Mouse (Mus musculus) hindbrain, embryonic 10.5 days (tissue): ENCODE data around the gene Ap3b2. TPM values are rescaled to one million over a fixed set of nuclear protein-coding genes. Genes with fewer than 3 reads are reported as not detected.

Experiments
- DNase-seq: peaks from one replicate; pipeline ENCODE4 v3.0.0-alpha.2; 2017; ENCODE audit warnings: low spot score
- H3K27ac ChIP-seq: fragments of 300-500 bp; sonication (generic); 2 replicates; pipeline ENCODE4 v1.5.1; 2016; ENCODE audit warnings: mild to moderate bottlenecking, moderate library complexity
- H3K27me3 ChIP-seq: fragments of 300-500 bp; sonication (generic); 2 replicates; pipeline ENCODE4 v1.6.1; 2016; ENCODE audit warnings: mild to moderate bottlenecking; ENCODE audit not compliant: poor library complexity, insufficient read depth, severe bottlenecking
- H3K36me3 ChIP-seq: fragments of 300-500 bp; sonication (generic); 2 replicates; pipeline ENCODE4 v1.6.1; 2016; ENCODE audit warnings: mild to moderate bottlenecking, moderate library complexity
- H3K4me1 ChIP-seq: fragments of 300-500 bp; sonication (generic); replicated peaks from 2 replicates; pipeline ENCODE4 v1.6.1; 2016; ENCODE audit warnings: mild to moderate bottlenecking
- H3K4me3 ChIP-seq: fragments of 300-500 bp; sonication (generic); 2 replicates; pipeline ENCODE4 v1.5.1; 2016; ENCODE audit warnings: mild to moderate bottlenecking, moderate library complexity
- H3K9me3 ChIP-seq: fragments of 300-500 bp; sonication (generic); 2 replicates; pipeline ENCODE4 v1.6.1; 2016; ENCODE audit warnings: mild to moderate bottlenecking, moderate library complexity
- WGBS: fragments of 180-500 bp; shearing (Covaris S2); methylation state at CpG from one replicate; pipeline ENCODE4 v1.1.7; 2016; 5-methylcytosine and 5-hydroxymethylcytosine counted together
- microRNA counts: library from miRNA; unstranded; fragments of <30 nt; microRNA quantifications from one replicate; lab custom pipeline; 2017
- polyA plus RNA-seq: library from polyadenylated mRNA; unstranded; fragments of >200 nt; fragmentation: Nextera tagmentation; extraction: Ambion mirVana; gene quantifications from 2 replicates; pipeline ENCODE4 v1.2.1, GENCODE M21; 2016

The Ap3b2 gene
- polyA plus RNA-seq, 1 experiment from 2014 or later, result 44.7 TPM

GRCm38 (mm10) chr7:81462815-81463214, 30.9 kb downstream of the Ap3b2 start:
- no peak overlapping the region for H3K4me3 ChIP-seq
- no peak for DNase-seq
- WGBS, result 80% methylated on average over 3 of the region's 3 CpGs

GRCm38 (mm10) chr7:81455155-81455651, 38.5 kb downstream of the Ap3b2 start, which contains the start of gene Cpeb1:
TSS of gene Cpeb1 (minus strand) at chr7:81455465.
- Histone ChIP-seq H3K4me3 (peak within 1 kb of the TSS; percentile 59), H3K9me3 (no peaks in the 10 kb centered on the region), H3K36me3 (no peaks in the 10 kb centered on the region), H3K27ac (peak within 1 kb of the TSS; percentile 73), H3K27me3 (peaks cover 89% of the 10 kb centered on the region), H3K4me1 (peaks cover 27% of the 10 kb centered on the region)
- under 1% methylated on average over 28 of the region's 28 CpGs for WGBS
- peak; percentile 50 for DNase-seq

More at GRCm38 (mm10) chr7:81462815-81463214, 30.9 kb downstream of the Ap3b2 start:
- Histone ChIP-seq H3K27ac (no peak overlapping the region), H3K27me3 (peaks cover 47% of the 10 kb centered on the region), H3K9me3 (no peaks in the 10 kb centered on the region), H3K4me1 (no peaks in the 10 kb centered on the region), H3K36me3 (peaks cover 14% of the 10 kb centered on the region; the same call in 1 of the 2 replicates)

DNA sequence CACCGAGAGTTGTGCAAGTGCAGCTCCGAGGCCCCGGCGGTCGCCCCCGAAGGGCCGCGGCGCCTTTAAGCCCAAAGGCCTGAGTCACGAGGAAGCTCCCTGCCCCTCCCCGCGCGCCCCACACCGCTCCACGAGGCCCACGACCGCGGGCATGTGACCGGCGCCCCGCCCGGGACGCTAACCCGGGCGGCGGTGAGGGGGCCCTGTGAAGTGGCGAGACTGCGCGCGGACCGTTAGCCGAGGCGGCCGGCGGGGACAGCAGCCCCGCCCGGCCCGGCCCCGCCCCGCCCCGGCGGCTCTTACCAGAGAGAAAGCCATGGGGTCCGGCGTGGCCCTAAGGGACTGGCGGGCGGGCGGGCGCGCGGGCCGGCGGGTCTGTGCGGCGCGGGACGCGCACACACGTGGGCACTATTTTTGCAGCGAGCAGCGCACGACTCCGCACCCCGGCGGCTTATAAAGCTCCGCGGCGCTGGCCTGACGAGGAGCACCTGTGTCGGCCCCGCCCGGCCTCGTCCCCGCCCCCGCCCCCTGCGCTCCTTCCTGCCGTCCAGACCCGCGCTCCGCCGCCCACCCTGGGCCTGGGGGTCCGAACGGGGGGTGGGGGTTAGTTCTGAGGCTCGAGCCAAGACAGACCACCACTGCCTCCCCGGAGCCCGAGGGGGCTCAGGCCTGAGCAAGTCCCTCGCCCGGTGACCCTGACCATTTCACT, 39.2 kb downstream of the Ap3b2 start:
- Histone ChIP-seq H3K4me3 (peak overlapping the region; percentile 59), H3K36me3 (no peaks in the 10 kb centered on the region), H3K4me1 (peaks cover 27% of the 10 kb centered on the region), H3K9me3 (no peaks in the 10 kb centered on the region), H3K27ac (peak overlapping the region; percentile 73), H3K27me3 (peaks cover 89% of the 10 kb centered on the region)
- DNase-seq, result peak; percentile 40
- WGBS, result 1% methylated on average over 87 of the region's 87 CpGs

DNA sequence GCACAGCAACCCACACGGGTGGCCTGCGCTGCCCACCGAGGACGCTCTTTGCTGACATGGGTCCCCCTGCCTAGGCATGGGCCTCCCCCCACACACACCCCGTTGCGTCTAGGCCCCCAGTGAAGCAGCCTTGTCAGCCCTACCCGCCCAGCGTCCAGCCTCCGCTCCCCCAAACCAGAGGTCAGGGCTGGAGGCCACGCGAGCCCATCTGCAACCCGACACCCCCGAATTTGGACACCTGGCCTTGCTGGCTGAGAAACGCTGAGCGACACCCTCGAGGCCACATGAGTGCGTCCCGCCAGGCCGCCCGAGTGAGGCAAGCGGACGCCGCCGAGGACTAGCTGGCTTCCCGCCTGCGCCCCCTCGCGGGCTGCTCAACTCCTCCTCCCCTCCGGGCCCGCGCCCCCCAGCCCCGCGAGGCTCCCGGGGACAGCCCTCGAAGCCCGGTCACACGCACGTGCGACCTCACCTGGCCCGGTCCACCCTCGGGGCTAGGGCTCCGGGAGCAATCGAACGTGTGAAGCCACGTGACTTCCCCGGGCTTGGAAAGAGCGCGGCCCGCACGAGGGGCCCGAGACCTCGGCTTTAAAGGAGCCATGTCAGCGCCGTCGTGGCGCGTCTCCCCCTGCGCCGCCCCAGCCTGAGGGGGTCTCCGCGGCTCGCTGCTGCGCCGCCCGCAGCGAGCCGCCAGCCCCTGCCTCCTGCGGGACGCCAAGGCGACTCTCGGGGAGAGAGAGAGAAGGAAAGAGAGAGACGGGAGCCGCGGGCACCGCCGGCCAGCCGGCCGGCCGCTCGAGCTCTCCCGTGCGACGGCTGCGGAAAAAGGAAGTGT, 40.1 kb downstream of the Ap3b2 start:
- no peaks in the 10 kb centered on the region for H3K36me3 ChIP-seq
- H3K4me3 ChIP-seq, result peak overlapping the region; percentile 59
- peak; percentile 63 for DNase-seq
- peak overlapping the region; percentile 73; the same call in 1 of the 2 replicates for H3K27ac ChIP-seq
- H3K9me3 ChIP-seq, result no peaks in the 10 kb centered on the region
- peaks cover 27% of the 10 kb centered on the region for H3K4me1 ChIP-seq
- peaks cover 89% of the 10 kb centered on the region for H3K27me3 ChIP-seq
- WGBS, result 5% methylated on average over 84 of the region's 84 CpGs

DNA sequence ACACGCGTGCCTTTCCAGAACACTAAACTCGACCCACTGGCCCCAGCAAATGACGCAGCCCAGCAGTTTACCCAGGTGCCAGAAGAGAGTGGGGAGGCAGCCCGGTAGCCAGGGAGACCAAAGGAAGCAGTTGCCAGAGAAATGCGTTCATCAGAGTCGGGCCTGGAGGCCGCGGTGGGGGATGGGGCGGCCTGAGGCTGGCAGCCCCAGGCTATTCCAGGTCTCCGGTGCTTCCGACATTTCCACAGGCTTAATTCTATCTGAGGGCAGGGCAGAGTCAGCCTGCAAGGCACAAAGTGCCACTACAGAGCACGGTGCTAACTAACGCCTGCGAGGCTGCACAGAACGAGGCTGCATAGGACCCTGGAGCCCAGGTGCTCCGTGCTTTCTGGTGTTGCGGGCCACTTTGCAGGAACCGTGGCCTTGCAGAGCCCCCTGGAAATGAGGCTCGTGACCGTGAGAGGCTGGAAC, 40.7 kb downstream of the Ap3b2 start:
- Histone ChIP-seq H3K4me1 (peaks cover 27% of the 10 kb centered on the region), H3K36me3 (no peaks in the 10 kb centered on the region), H3K27ac (peak overlapping the region; percentile 59; the same call in 1 of the 2 replicates), H3K9me3 (no peaks in the 10 kb centered on the region), H3K27me3 (peaks cover 82% of the 10 kb centered on the region), H3K4me3 (peak overlapping the region; percentile 59)
- DNase-seq, result peak; percentile 48
- WGBS, result 3% methylated on average over 21 of the region's 21 CpGs

MicroRNAs encoded within 50 kb of the gene (microRNA counts, 519-probe panel; counts per million panel counts)
- microRNA mmu-miR-1839-3p (lab: Ali Mortazavi, UCI) (1,255 counts per million, percentile 77 among the panel's probes with 10 or more counts), microRNA mmu-miR-1839-5p (lab: Ali Mortazavi, UCI) (2,082 counts per million, percentile 78 among the panel's probes with 10 or more counts)

Other genes starting within 250 kb of the Ap3b2 start
- 1,093 and 1,176 TPM in 2 replicates for gene Rps17, start 148.7 kb downstream of the Ap3b2 start, polyA plus RNA-seq
- gene Cpeb1, start 38.5 kb downstream of the Ap3b2 start, polyA plus RNA-seq, result 1.3 and 1.9 TPM in 2 replicates
- gene BC048679, start 4.4 kb upstream of the Ap3b2 start, polyA plus RNA-seq, result 0.39 and 0.73 TPM in 2 replicates
- 0.07 and 0.54 TPM in 2 replicates for gene Fsd2, start 73.0 kb upstream of the Ap3b2 start, polyA plus RNA-seq
- 2.9 and 4.2 TPM in 2 replicates for gene Whamm, start 77.3 kb upstream of the Ap3b2 start, polyA plus RNA-seq
- 14.7 and 18.5 TPM in 2 replicates for gene Homer2, start 213.6 kb upstream of the Ap3b2 start, polyA plus RNA-seq